Mouse (Mus musculus): ENCODE measurements around the gene Gpsm2. TPM values are rescaled to one million over a fixed set of nuclear protein-coding genes. Genes with fewer than 3 reads are reported as not detected.
"Not testable (repeated sequence)": the region's sequence is repeated elsewhere in the genome, so short reads cannot be mapped to it uniquely, and the experiment has no call there.

The Gpsm2 gene
- polyA plus RNA-seq, 1 experiment = 1.8 TPM

DNA sequence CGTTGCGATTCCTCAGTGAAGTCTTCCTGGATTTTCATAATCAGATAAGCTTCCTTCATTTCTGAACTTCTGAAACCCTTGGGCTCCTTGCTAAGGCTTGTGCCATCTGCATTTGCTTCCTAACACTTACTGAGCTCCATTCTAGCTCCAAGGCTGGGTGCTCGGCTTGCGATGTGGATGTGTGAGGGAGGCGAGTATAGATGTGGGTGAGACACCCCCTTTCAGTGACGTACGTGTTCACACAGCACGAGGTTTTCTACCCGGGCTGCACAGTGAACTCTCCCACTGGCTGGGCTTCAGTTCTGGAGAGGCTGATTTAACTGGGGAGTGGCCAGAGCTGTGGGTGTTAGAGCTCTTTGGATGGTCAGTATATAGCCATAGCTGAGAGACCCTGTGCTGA, 63.5 kb downstream of the Gpsm2 start:
- no peak for DNase-seq
- WGBS = 94% methylated on average over 9 of the region's 9 CpGs

DNA sequence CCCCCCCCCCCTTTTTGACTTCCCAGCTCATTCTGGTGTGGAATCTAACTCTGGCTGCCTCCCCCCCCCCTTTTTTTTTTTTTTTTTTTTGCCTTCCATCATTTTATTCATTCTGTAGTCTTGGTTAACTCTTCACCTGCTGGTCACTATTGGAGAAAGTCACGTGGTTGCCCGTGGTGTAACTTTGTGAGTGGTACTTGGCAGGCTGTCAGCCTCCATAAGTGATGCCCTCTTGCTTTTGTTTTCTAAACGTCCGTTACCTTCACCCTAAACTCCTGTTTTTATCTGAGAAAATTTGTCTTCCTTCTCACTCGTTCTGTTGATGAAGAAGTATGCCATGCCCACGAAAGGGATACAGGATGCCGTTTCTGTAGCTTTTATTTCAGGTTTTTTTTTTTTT, 66.6 kb downstream of the Gpsm2 start:
- Histone ChIP-seq H3K4me3 (ENCODE audit: insufficient read depth, low read depth, low read length) (no peak overlapping the region), H3K4me1 (ENCODE audit: control insufficient read depth, insufficient read depth, low read length) (peaks cover 9% of the 10 kb centered on the region), H3K36me3 (ENCODE audit: control insufficient read depth, insufficient read depth, low read length) (no peaks in the 10 kb centered on the region), H3K27me3 (replicated peaks; ENCODE audit: control insufficient read depth, insufficient read depth, low read length) (no peaks in the 10 kb centered on the region), H3K27ac (ENCODE audit: insufficient read depth, low read depth, low read length) (no peak overlapping the region)
- WGBS = 77% methylated on average over 7 of the region's 7 CpGs
- DNase-seq = no peak
- no peak for TF ChIP-seq POLR2A (IDR thresholded peaks at IDR 0.05; ENCODE audit: low read depth, low read length)
- TF ChIP-seq CTCF (conservative IDR thresholded peaks at IDR 0.05; ENCODE audit: insufficient read depth, insufficient read length, low read depth, low read length) = no peak

More for the DNA sequence above, 63.5 kb downstream of the Gpsm2 start:
- Histone ChIP-seq H3K4me1 (ENCODE audit: control insufficient read depth, insufficient read depth, low read length) (peaks cover 9% of the 10 kb centered on the region), H3K27me3 (replicated peaks; ENCODE audit: control insufficient read depth, insufficient read depth, low read length) (no peaks in the 10 kb centered on the region), H3K27ac (ENCODE audit: insufficient read depth, low read depth, low read length) (no peak overlapping the region), H3K4me3 (ENCODE audit: insufficient read depth, low read depth, low read length) (no peak overlapping the region), H3K36me3 (ENCODE audit: control insufficient read depth, insufficient read depth, low read length) (peaks cover 5% of the 10 kb centered on the region)
- TF ChIP-seq CTCF (conservative IDR thresholded peaks at IDR 0.05; ENCODE audit: insufficient read depth, insufficient read length, low read depth, low read length) (no peak), POLR2A (IDR thresholded peaks at IDR 0.05; ENCODE audit: low read depth, low read length) (no peak)

DNA sequence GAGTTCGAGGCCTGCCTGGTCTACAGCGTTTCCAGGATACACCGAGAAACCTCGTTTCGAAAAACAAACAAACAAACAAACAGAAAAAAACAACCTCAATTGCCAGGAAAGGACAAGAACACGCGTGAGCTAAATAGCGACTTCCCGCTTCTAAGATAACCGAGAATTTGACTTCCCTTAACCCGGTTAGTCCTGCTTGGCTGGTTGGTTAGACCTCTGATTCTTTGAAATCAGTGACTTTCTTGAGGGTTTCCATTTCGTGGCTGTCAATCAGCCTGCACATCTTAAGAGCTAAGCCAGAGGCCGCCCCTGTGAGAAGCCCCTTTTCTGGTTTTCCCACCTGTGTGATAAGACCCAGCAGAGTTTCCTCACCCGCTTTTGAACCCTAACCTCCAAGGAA, 67.5 kb downstream of the Gpsm2 start:
- TF ChIP-seq POLR2A (IDR thresholded peaks at IDR 0.05; ENCODE audit: low read depth, low read length) = no peak
- TF ChIP-seq CTCF (conservative IDR thresholded peaks at IDR 0.05; ENCODE audit: insufficient read depth, insufficient read length, low read depth, low read length) = no peak
- WGBS = 15% methylated on average over 14 of the region's 14 CpGs
- Histone ChIP-seq H3K4me1 (ENCODE audit: control insufficient read depth, insufficient read depth, low read length) (peaks cover 9% of the 10 kb centered on the region), H3K36me3 (ENCODE audit: control insufficient read depth, insufficient read depth, low read length) (no peaks in the 10 kb centered on the region), H3K27me3 (replicated peaks; ENCODE audit: control insufficient read depth, insufficient read depth, low read length) (no peaks in the 10 kb centered on the region), H3K27ac (ENCODE audit: insufficient read depth, low read depth, low read length) (no peak overlapping the region), H3K4me3 (ENCODE audit: insufficient read depth, low read depth, low read length) (peak overlapping the region; percentile 100)
- DNase-seq = peak; percentile 9

DNA sequence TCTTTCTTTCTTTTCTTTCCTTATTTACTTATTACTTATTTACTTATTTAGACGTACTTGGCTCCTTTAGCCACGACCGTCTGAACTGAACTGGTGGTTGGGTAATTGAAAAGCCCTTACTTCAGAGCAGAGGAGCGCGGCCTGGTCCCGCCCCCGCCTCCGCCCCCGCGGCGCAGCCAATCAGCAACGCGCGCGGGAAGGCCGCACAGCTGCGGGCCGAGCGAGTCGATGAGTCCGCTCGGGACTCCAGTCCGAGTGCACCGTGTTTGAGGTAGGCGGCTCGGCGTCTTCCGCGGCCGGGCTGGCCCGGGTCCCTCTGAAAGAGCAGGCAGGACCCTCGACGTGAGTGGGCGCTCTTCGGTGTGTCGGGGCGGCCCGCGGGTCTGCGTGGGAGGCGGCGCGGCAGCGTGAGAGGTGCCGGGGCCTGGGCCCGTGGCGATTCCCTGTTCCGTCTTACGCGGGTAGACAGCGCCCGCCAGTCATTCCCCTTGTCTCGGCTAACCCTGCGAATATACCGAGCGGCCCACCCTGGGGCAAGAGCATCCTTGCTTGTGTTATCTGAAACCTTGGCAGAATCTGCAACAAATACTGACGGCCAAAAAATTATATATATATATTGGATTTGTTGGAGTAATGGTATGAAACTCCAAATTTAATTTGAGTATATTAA, 68.3 kb downstream of the Gpsm2 start, which contains the start of gene Clcc1:
Clcc1 (plus strand) TSS at position 204 of the 670 bp plus-strand sequence.
- no peaks in the 10 kb centered on the region for H3K36me3 ChIP-seq (ENCODE audit: control insufficient read depth, insufficient read depth, low read length)
- H3K27ac ChIP-seq (ENCODE audit: insufficient read depth, low read depth, low read length) = peak within 1 kb of the TSS; percentile 95
- no peak for TF ChIP-seq CTCF (conservative IDR thresholded peaks at IDR 0.05; ENCODE audit: insufficient read depth, insufficient read length, low read depth, low read length)
- peak; percentile 33 for TF ChIP-seq POLR2A (IDR thresholded peaks at IDR 0.05; ENCODE audit: low read depth, low read length)
- H3K27me3 ChIP-seq (replicated peaks; ENCODE audit: control insufficient read depth, insufficient read depth, low read length) = no peaks in the 10 kb centered on the region
- DNase-seq = peak; percentile 98
- WGBS = under 1% methylated on average over 57 of the region's 57 CpGs
- H3K4me1 ChIP-seq (ENCODE audit: control insufficient read depth, insufficient read depth, low read length) = peaks cover 9% of the 10 kb centered on the region
- peak within 1 kb of the TSS; percentile 100 for H3K4me3 ChIP-seq (ENCODE audit: insufficient read depth, low read depth, low read length)

DNA sequence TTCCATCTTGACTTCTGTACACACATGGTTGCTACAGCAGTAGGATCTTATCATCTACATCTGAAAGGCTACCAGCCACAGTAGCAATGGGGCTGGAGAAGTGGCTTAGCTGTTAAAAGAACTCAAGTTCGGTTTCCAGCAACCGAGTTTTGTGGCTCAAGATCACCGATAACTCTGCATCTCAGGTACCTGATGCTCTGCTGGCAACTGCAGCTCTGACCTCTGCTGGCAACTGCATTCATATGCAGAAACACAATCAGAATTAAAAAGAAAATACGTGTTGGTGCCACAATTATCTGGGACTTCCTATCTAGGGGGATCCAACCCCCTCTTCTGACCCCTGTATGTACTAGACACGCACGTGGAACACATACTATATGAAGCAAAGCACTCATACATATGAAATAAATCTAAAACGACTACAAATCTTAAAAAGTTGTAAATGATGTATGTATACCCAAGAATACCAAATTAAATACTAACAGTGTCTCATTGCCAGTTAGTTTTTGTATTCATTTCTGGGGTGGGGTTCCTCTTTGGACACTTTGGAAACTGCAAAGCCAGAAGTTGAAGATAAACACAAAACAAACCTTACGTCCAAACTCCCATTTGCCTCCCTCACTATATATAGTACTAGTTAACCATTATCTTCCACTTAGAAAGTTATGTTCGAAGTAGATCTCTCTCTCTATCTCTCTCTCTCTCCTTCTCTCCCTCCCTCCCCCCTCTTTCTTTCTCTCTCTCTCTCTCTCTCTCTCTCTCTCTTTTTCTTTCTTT, 69.1 kb downstream of the Gpsm2 start:
- Histone ChIP-seq H3K4me1 (ENCODE audit: control insufficient read depth, insufficient read depth, low read length) (peaks cover 9% of the 10 kb centered on the region), H3K27ac (ENCODE audit: insufficient read depth, low read depth, low read length) (no peak overlapping the region), H3K27me3 (replicated peaks; ENCODE audit: control insufficient read depth, insufficient read depth, low read length) (no peaks in the 10 kb centered on the region), H3K36me3 (ENCODE audit: control insufficient read depth, insufficient read depth, low read length) (no peaks in the 10 kb centered on the region), H3K4me3 (ENCODE audit: insufficient read depth, low read depth, low read length) (no peak overlapping the region)
- DNase-seq = peak; percentile 31
- WGBS = 11% methylated on average over 9 of the region's 9 CpGs
- TF ChIP-seq CTCF (conservative IDR thresholded peaks at IDR 0.05; ENCODE audit: insufficient read depth, insufficient read length, low read depth, low read length) = peak; percentile 56
- TF ChIP-seq POLR2A (IDR thresholded peaks at IDR 0.05; ENCODE audit: low read depth, low read length) = no peak

DNA sequence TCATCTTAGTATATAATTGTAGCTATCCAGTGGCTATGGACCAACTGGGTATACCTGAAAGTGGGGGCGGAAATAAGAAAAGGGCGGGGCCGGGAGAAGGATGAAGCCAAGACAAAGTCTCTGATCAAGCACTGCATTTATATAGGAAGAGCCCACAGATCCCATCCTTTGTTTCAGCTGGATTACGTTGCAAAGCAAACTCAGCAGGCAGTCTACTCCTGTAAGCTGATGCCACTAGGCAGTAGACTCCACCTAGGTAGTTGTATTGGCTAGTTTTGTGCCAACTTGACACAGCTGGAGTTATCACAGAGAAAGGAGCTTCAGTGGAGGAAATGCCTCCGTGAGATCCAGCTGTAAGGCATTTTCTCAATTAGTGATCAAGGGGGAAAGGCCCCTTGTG, 74.4 kb downstream of the Gpsm2 start:
- not testable (repeated sequence) for H3K4me1 ChIP-seq (ENCODE audit: control insufficient read depth, insufficient read depth, low read length); H3K27ac ChIP-seq (ENCODE audit: insufficient read depth, low read depth, low read length)
- WGBS = 52% methylated on average over 5 of the region's 5 CpGs

DNA sequence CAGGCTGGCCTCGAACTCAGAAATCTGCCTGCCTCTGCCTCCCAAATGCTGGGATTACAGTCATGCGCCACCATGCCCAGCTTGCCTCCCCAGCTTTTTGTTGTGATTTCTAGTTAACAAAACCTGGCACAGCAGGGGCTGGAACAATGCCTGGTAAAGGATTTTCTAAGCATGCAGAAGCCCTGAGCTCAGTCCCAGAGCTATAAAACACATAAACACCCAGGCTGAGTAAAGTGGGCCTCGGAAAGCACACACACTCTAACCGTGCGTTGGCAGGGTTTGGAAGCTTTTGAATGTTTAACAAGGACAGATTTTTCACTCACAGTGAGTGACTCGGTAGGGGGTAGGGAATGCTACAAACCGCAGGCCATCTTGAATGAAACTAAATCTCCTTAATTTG, 76.1 kb downstream of the Gpsm2 start:
- Histone ChIP-seq H3K4me3 (ENCODE audit: insufficient read depth, low read depth, low read length) (no peak overlapping the region), H3K27me3 (replicated peaks; ENCODE audit: control insufficient read depth, insufficient read depth, low read length) (no peaks in the 10 kb centered on the region), H3K4me1 (ENCODE audit: control insufficient read depth, insufficient read depth, low read length) (peaks cover 1% of the 10 kb centered on the region; the same call in 1 of the 2 replicates), H3K27ac (ENCODE audit: insufficient read depth, low read depth, low read length) (no peak overlapping the region), H3K36me3 (ENCODE audit: control insufficient read depth, insufficient read depth, low read length) (no peaks in the 10 kb centered on the region)
- peak; percentile 7 for DNase-seq
- 61% methylated on average over 7 of the region's 7 CpGs for WGBS
- TF ChIP-seq POLR2A (IDR thresholded peaks at IDR 0.05; ENCODE audit: low read depth, low read length) (no peak), CTCF (conservative IDR thresholded peaks at IDR 0.05; ENCODE audit: insufficient read depth, insufficient read length, low read depth, low read length) (no peak)

More for the DNA sequence above, 74.4 kb downstream of the Gpsm2 start:
- not testable (repeated sequence) for H3K4me3 ChIP-seq (ENCODE audit: insufficient read depth, low read depth, low read length); H3K27me3 ChIP-seq (replicated peaks; ENCODE audit: control insufficient read depth, insufficient read depth, low read length); H3K36me3 ChIP-seq (ENCODE audit: control insufficient read depth, insufficient read depth, low read length); DNase-seq
